Mouse (Mus musculus): Measurements from ENCODE around the gene Ccdc185. TPM values are rescaled to one million over a fixed set of nuclear protein-coding genes. Genes with fewer than 3 reads are reported as not detected.

Ccdc185 gene
- polyA plus RNA-seq, 1 experiment from 2014 or later = not detected

- H3K4me2 ChIP-seq = no peak overlapping the region
- H3K4me3 ChIP-seq (ENCODE audit: low read depth, low read length) = no peak overlapping the region
- no peaks in the 10 kb centered on the region for H3K36me3 ChIP-seq (ENCODE audit: control insufficient read depth, insufficient read depth, low read length)
- no peak overlapping the region for H3K27ac ChIP-seq (ENCODE audit: low read depth, low read length)
- H3K9ac ChIP-seq (ENCODE audit: low read length) = no peak overlapping the region
- WGBS = 92% methylated on average over 7 of the region's 7 CpGs
- no peaks in the 10 kb centered on the region for H3K4me1 ChIP-seq (ENCODE audit: control insufficient read depth, insufficient read depth, low read length)
- H3K9me3 ChIP-seq (ENCODE audit: control insufficient read depth, low read length) = no peaks in the 10 kb centered on the region
- H3K27me3 ChIP-seq (ENCODE audit: control insufficient read depth, insufficient read depth, low read length) = no peaks in the 10 kb centered on the region
- ATAC-seq (ENCODE audit: low FRiP score) (no peak), DNase-seq (ENCODE audit: low spot score, missing footprints) (peak; percentile 74)
Observed at GRCm38 (mm10) chr1:182783774-182784173, 34.8 kb upstream of the Ccdc185 start.

GRCm38 (mm10) chr1:182779024-182779520 is 30.1 kb upstream of the Ccdc185 start:
- ATAC-seq (ENCODE audit: low FRiP score) = no peak
- WGBS = 93% methylated on average over 6 of the region's 6 CpGs
- H3K4me1 ChIP-seq (ENCODE audit: control insufficient read depth, insufficient read depth, low read length) = no peaks in the 10 kb centered on the region
- H3K9ac ChIP-seq (ENCODE audit: low read length) = no peak overlapping the region
- H3K36me3 ChIP-seq (ENCODE audit: control insufficient read depth, insufficient read depth, low read length) = no peaks in the 10 kb centered on the region
- no peak overlapping the region for H3K4me2 ChIP-seq
- H3K9me3 ChIP-seq (ENCODE audit: control insufficient read depth, low read length) = no peaks in the 10 kb centered on the region
- DNase-seq (ENCODE audit: low spot score, missing footprints) = peak; percentile 45
- H3K27me3 ChIP-seq (ENCODE audit: control insufficient read depth, insufficient read depth, low read length) = no peaks in the 10 kb centered on the region
- H3K4me3 ChIP-seq (ENCODE audit: low read depth, low read length) = no peak overlapping the region
- H3K27ac ChIP-seq (ENCODE audit: low read depth, low read length) = no peak overlapping the region

GRCm38 (mm10) chr1:182778225-182778624 is 29.2 kb upstream of the Ccdc185 start:
- Histone ChIP-seq H3K4me1 (ENCODE audit: control insufficient read depth, insufficient read depth, low read length) (no peaks in the 10 kb centered on the region), H3K9me3 (ENCODE audit: control insufficient read depth, low read length) (no peaks in the 10 kb centered on the region), H3K27ac (ENCODE audit: low read depth, low read length) (no peak overlapping the region), H3K9ac (ENCODE audit: low read length) (no peak overlapping the region), H3K4me3 (ENCODE audit: low read depth, low read length) (no peak overlapping the region), H3K27me3 (ENCODE audit: control insufficient read depth, insufficient read depth, low read length) (no peaks in the 10 kb centered on the region), H3K36me3 (ENCODE audit: control insufficient read depth, insufficient read depth, low read length) (no peaks in the 10 kb centered on the region), H3K4me2 (no peak overlapping the region)
- 81% methylated on average over 13 of the region's 13 CpGs for WGBS
- no peak for DNase-seq (ENCODE audit: low spot score, missing footprints)
- ATAC-seq (ENCODE audit: low FRiP score) = no peak

- no peak overlapping the region for H3K27ac ChIP-seq (ENCODE audit: low read depth, low read length)
- 71% methylated on average over 10 of the region's 10 CpGs for WGBS
- no peak for DNase-seq (ENCODE audit: low spot score, missing footprints)
Observed at GRCm38 (mm10) chr1:182776749-182777410, 27.9 kb upstream of the Ccdc185 start.

GRCm38 (mm10) chr1:182775576-182775975 is 26.6 kb upstream of the Ccdc185 start:
- H3K4me3 ChIP-seq (ENCODE audit: low read depth, low read length) = no peak overlapping the region
- 95% methylated on average over 7 of the region's 7 CpGs for WGBS
- DNase-seq (ENCODE audit: low spot score, missing footprints) (no peak), ATAC-seq (ENCODE audit: low FRiP score) (no peak)
- H3K36me3 ChIP-seq (ENCODE audit: control insufficient read depth, insufficient read depth, low read length) = no peaks in the 10 kb centered on the region
- H3K9ac ChIP-seq (ENCODE audit: low read length) = no peak overlapping the region
- no peak overlapping the region for H3K4me2 ChIP-seq
- no peaks in the 10 kb centered on the region for H3K9me3 ChIP-seq (ENCODE audit: control insufficient read depth, low read length)
- no peaks in the 10 kb centered on the region for H3K27me3 ChIP-seq (ENCODE audit: control insufficient read depth, insufficient read depth, low read length)
- H3K4me1 ChIP-seq (ENCODE audit: control insufficient read depth, insufficient read depth, low read length) = no peaks in the 10 kb centered on the region
- H3K27ac ChIP-seq (ENCODE audit: low read depth, low read length) = no peak overlapping the region

More at GRCm38 (mm10) chr1:182776749-182777410, 27.9 kb upstream of the Ccdc185 start:
- Histone ChIP-seq H3K27me3 (ENCODE audit: control insufficient read depth, insufficient read depth, low read length) (no peaks in the 10 kb centered on the region), H3K36me3 (ENCODE audit: control insufficient read depth, insufficient read depth, low read length) (no peaks in the 10 kb centered on the region), H3K4me3 (ENCODE audit: low read depth, low read length) (no peak overlapping the region), H3K9ac (ENCODE audit: low read length) (no peak overlapping the region), H3K9me3 (ENCODE audit: control insufficient read depth, low read length) (no peaks in the 10 kb centered on the region), H3K4me1 (ENCODE audit: control insufficient read depth, insufficient read depth, low read length) (no peaks in the 10 kb centered on the region), H3K4me2 (no peak overlapping the region)
- ATAC-seq (ENCODE audit: low FRiP score) = no peak

- Histone ChIP-seq H3K27me3 (ENCODE audit: control insufficient read depth, insufficient read depth, low read length) (no peaks in the 10 kb centered on the region; the same call in 1 of the 2 replicates), H3K4me1 (ENCODE audit: control insufficient read depth, insufficient read depth, low read length) (peaks cover 10% of the 10 kb centered on the region), H3K9ac (ENCODE audit: low read length) (peak overlapping the region; percentile 72), H3K4me2 (peak overlapping the region; percentile 93), H3K4me3 (ENCODE audit: low read depth, low read length) (peak overlapping the region; percentile 63), H3K27ac (ENCODE audit: low read depth, low read length) (peak overlapping the region; percentile 59), H3K9me3 (ENCODE audit: control insufficient read depth, low read length) (no peaks in the 10 kb centered on the region), H3K36me3 (ENCODE audit: control insufficient read depth, insufficient read depth, low read length) (no peaks in the 10 kb centered on the region)
- WGBS = under 1% methylated on average over 27 of the region's 27 CpGs
- DNase-seq (ENCODE audit: low spot score, missing footprints) (peak; percentile 96), ATAC-seq (ENCODE audit: low FRiP score) (peak; percentile 80)
Observed at GRCm38 (mm10) chr1:182764541-182765281, 15.7 kb upstream of the Ccdc185 start.

GRCm38 (mm10) chr1:182763716-182764461 is 14.9 kb upstream of the Ccdc185 start, which contains the start of gene Susd4:
TSS of gene Susd4 (plus strand) at chr1:182763860.
- Histone ChIP-seq H3K9ac (ENCODE audit: low read length) (peak within 1 kb of the TSS; percentile 72), H3K36me3 (ENCODE audit: control insufficient read depth, insufficient read depth, low read length) (no peaks in the 10 kb centered on the region), H3K27me3 (ENCODE audit: control insufficient read depth, insufficient read depth, low read length) (no peaks in the 10 kb centered on the region; the same call in 1 of the 2 replicates), H3K4me2 (peak within 1 kb of the TSS; percentile 93), H3K27ac (ENCODE audit: low read depth, low read length) (peak within 1 kb of the TSS; percentile 59), H3K4me3 (ENCODE audit: low read depth, low read length) (peak within 1 kb of the TSS; percentile 63), H3K9me3 (ENCODE audit: control insufficient read depth, low read length) (no peaks in the 10 kb centered on the region), H3K4me1 (ENCODE audit: control insufficient read depth, insufficient read depth, low read length) (peaks cover 10% of the 10 kb centered on the region)
- WGBS = under 1% methylated on average over 77 of the region's 95 CpGs
- ATAC-seq (ENCODE audit: low FRiP score) = peak; percentile 91
- peak; percentile 97 for DNase-seq (ENCODE audit: low spot score, missing footprints)

GRCm38 (mm10) chr1:182763191-182763715 is 14.3 kb upstream of the Ccdc185 start:
- H3K4me3 ChIP-seq (ENCODE audit: low read depth, low read length) = peak overlapping the region; percentile 63
- ATAC-seq (ENCODE audit: low FRiP score) (no peak), DNase-seq (ENCODE audit: low spot score, missing footprints) (peak; percentile 90)
- WGBS = 7% methylated on average over 17 of the region's 17 CpGs
- peak overlapping the region; percentile 72 for H3K9ac ChIP-seq (ENCODE audit: low read length)
- peaks cover 10% of the 10 kb centered on the region for H3K4me1 ChIP-seq (ENCODE audit: control insufficient read depth, insufficient read depth, low read length)
- H3K9me3 ChIP-seq (ENCODE audit: control insufficient read depth, low read length) = no peaks in the 10 kb centered on the region
- H3K27ac ChIP-seq (ENCODE audit: low read depth, low read length) = no peak overlapping the region
- H3K36me3 ChIP-seq (ENCODE audit: control insufficient read depth, insufficient read depth, low read length) = no peaks in the 10 kb centered on the region
- H3K4me2 ChIP-seq = peak overlapping the region; percentile 93
- no peaks in the 10 kb centered on the region; the same call in 1 of the 2 replicates for H3K27me3 ChIP-seq (ENCODE audit: control insufficient read depth, insufficient read depth, low read length)
